In genomic region chr13:49142396-49142795, GRCm38 (mm10) we compare ENCODE assay signal across 23 mouse cellular contexts.
"Had no signal": no experiment of that assay in that cellular context is flagged by ENCODE, and none has a peak within 500 bp of the region (broad histone marks: within the 10 kb centered on the region; RNA-seq: fewer than 3 reads in every experiment).

No protein-coding gene starts in this region.

- DNase-seq: kidney, adult 9 months; kidney, postnatal 14 days; kidney, postnatal 4 days; layer of hippocampus, adult 9-11 months; layer of hippocampus, postnatal 36 days; liver; lung, adult 18-20 months; lung, postnatal 10 days; lung, postnatal 36 days; midbrain, embryonic 14.5 days; right cerebral cortex, adult 18-20 months; right cerebral cortex, postnatal 25 days; thymus, adult 18-20 months; thymus, postnatal 36 days had no signal

- H3K27ac ChIP-seq: limb, embryonic 10.5 days; limb, embryonic 13.5 days; liver, embryonic 12.5 days; liver, embryonic 15.5 days; lung, embryonic 15.5 days; midbrain, embryonic 10.5 days; neural tube, embryonic 12.5 days; neural tube, embryonic 15.5 days had no signal

- H3K4me3 ChIP-seq: limb, embryonic 10.5 days; limb, embryonic 13.5 days; liver, embryonic 12.5 days; liver, embryonic 15.5 days; lung, embryonic 15.5 days; megakaryocyte, embryonic 14.5 days; midbrain, embryonic 10.5 days; neural tube, embryonic 12.5 days; neural tube, embryonic 15.5 days had no signal
